Mouse (Mus musculus): Measurements from ENCODE around the gene B2m. TPM values are rescaled to one million over a fixed set of nuclear protein-coding genes. Genes with fewer than 3 reads are reported as not detected.
"Not testable (repeated sequence)": the region's sequence is repeated elsewhere in the genome, so short reads cannot be mapped to it uniquely, and the experiment has no call there.

Gene B2m
- 117 and 123 TPM in 2 replicates for polyA plus RNA-seq (2014; fragmentation: Nextera tagmentation; extraction: Ambion mirVana)

GRCm38 (mm10) chr2:122147508-122148241, at the start of gene B2m:
Gene B2m (plus strand): TSS chr2:122147686.
- H3K4me1 ChIP-seq (ENCODE audit: control insufficient read depth, insufficient read depth, low read length): no peaks in the 10 kb centered on the region
- WGBS: under 1% methylated on average over 40 of the region's 40 CpGs
- peak within 1 kb of the TSS; percentile 73 for H3K9ac ChIP-seq (ENCODE audit: low read length)
- peak; percentile 93 for DNase-seq (ENCODE audit: low spot score)
- H3K4me2 ChIP-seq (ENCODE audit: low read depth): peak within 1 kb of the TSS; percentile 67
- peak; percentile 97 for ATAC-seq (ENCODE audit: insufficient read depth, low FRiP score, low TSS enrichment)
- H3K36me3 ChIP-seq (ENCODE audit: control insufficient read depth, insufficient read depth, low read length): no peaks in the 10 kb centered on the region
- no peaks in the 10 kb centered on the region for H3K27me3 ChIP-seq (ENCODE audit: control insufficient read depth, insufficient read depth, low read length)
- H3K4me3 ChIP-seq (ENCODE audit: low read depth, low read length): peak within 1 kb of the TSS; percentile 60
- H3K27ac ChIP-seq (ENCODE audit: low read depth, low read length): no peak within 1 kb of the TSS
- H3K9me3 ChIP-seq (ENCODE audit: control insufficient read depth, low read length): no peaks in the 10 kb centered on the region

- H3K27ac ChIP-seq (ENCODE audit: low read depth, low read length); H3K4me3 ChIP-seq (ENCODE audit: low read depth, low read length); H3K27me3 ChIP-seq (ENCODE audit: control insufficient read depth, insufficient read depth, low read length); H3K4me1 ChIP-seq (ENCODE audit: control insufficient read depth, insufficient read depth, low read length); H3K36me3 ChIP-seq (ENCODE audit: control insufficient read depth, insufficient read depth, low read length); H3K4me2 ChIP-seq (ENCODE audit: low read depth); H3K9me3 ChIP-seq (ENCODE audit: control insufficient read depth, low read length); H3K9ac ChIP-seq (ENCODE audit: low read length); DNase-seq (ENCODE audit: low spot score): not testable (repeated sequence)
- WGBS: 85% methylated on average over 5 of the region's 5 CpGs
- ATAC-seq (ENCODE audit: insufficient read depth, low FRiP score, low TSS enrichment): peak; percentile 67; the same call in 1 of the 2 replicates
These were observed 49.8 kb upstream of the B2m start for GRCm38 (mm10) chr2:122097686-122098085.

GRCm38 (mm10) chr2:122102070-122102469, 45.4 kb upstream of the B2m start:
- Histone ChIP-seq H3K4me1 (ENCODE audit: control insufficient read depth, insufficient read depth, low read length) (no peaks in the 10 kb centered on the region), H3K27ac (ENCODE audit: low read depth, low read length) (no peak overlapping the region), H3K9me3 (ENCODE audit: control insufficient read depth, low read length) (no peaks in the 10 kb centered on the region), H3K4me3 (ENCODE audit: low read depth, low read length) (no peak overlapping the region), H3K4me2 (ENCODE audit: low read depth) (no peak overlapping the region), H3K36me3 (ENCODE audit: control insufficient read depth, insufficient read depth, low read length) (no peaks in the 10 kb centered on the region; the same call in 1 of the 2 replicates), H3K27me3 (ENCODE audit: control insufficient read depth, insufficient read depth, low read length) (no peaks in the 10 kb centered on the region), H3K9ac (ENCODE audit: low read length) (no peak overlapping the region)
- DNase-seq (ENCODE audit: low spot score): no peak
- ATAC-seq (ENCODE audit: insufficient read depth, low FRiP score, low TSS enrichment): no peak

- Histone ChIP-seq H3K9ac (ENCODE audit: low read length) (no peak overlapping the region), H3K27me3 (ENCODE audit: control insufficient read depth, insufficient read depth, low read length) (no peaks in the 10 kb centered on the region), H3K27ac (ENCODE audit: low read depth, low read length) (no peak overlapping the region), H3K4me1 (ENCODE audit: control insufficient read depth, insufficient read depth, low read length) (no peaks in the 10 kb centered on the region), H3K4me3 (ENCODE audit: low read depth, low read length) (no peak overlapping the region), H3K4me2 (ENCODE audit: low read depth) (no peak overlapping the region), H3K36me3 (ENCODE audit: control insufficient read depth, insufficient read depth, low read length) (peaks cover 2% of the 10 kb centered on the region; the same call in 1 of the 2 replicates), H3K9me3 (ENCODE audit: control insufficient read depth, low read length) (no peaks in the 10 kb centered on the region)
- DNase-seq (ENCODE audit: low spot score): no peak
- 81% methylated on average over 14 of the region's 14 CpGs for WGBS
- ATAC-seq (ENCODE audit: insufficient read depth, low FRiP score, low TSS enrichment): no peak
These were observed 39.4 kb upstream of the B2m start for GRCm38 (mm10) chr2:122108101-122108500.

GRCm38 (mm10) chr2:122109714-122110113, 37.8 kb upstream of the B2m start:
- Histone ChIP-seq H3K4me3 (ENCODE audit: low read depth, low read length) (no peak overlapping the region), H3K9me3 (ENCODE audit: control insufficient read depth, low read length) (no peaks in the 10 kb centered on the region), H3K27me3 (ENCODE audit: control insufficient read depth, insufficient read depth, low read length) (no peaks in the 10 kb centered on the region), H3K27ac (ENCODE audit: low read depth, low read length) (no peak overlapping the region), H3K9ac (ENCODE audit: low read length) (no peak overlapping the region), H3K36me3 (ENCODE audit: control insufficient read depth, insufficient read depth, low read length) (peaks cover 2% of the 10 kb centered on the region; the same call in 1 of the 2 replicates), H3K4me2 (ENCODE audit: low read depth) (no peak overlapping the region), H3K4me1 (ENCODE audit: control insufficient read depth, insufficient read depth, low read length) (no peaks in the 10 kb centered on the region)
- 91% methylated on average over 4 of the region's 4 CpGs for WGBS
- DNase-seq (ENCODE audit: low spot score) (no peak), ATAC-seq (ENCODE audit: insufficient read depth, low FRiP score, low TSS enrichment) (no peak)

GRCm38 (mm10) chr2:122116888-122117287, 30.6 kb upstream of the B2m start:
- H3K4me3 ChIP-seq (ENCODE audit: low read depth, low read length): no peak overlapping the region; the same call in 1 of the 2 replicates
- 92% methylated on average over 2 of the region's 2 CpGs for WGBS
- no peaks in the 10 kb centered on the region for H3K9me3 ChIP-seq (ENCODE audit: control insufficient read depth, low read length)
- no peaks in the 10 kb centered on the region for H3K27me3 ChIP-seq (ENCODE audit: control insufficient read depth, insufficient read depth, low read length)
- H3K27ac ChIP-seq (ENCODE audit: low read depth, low read length): no peak overlapping the region
- H3K4me1 ChIP-seq (ENCODE audit: control insufficient read depth, insufficient read depth, low read length): 0 out of 2 replicates have a peak, but pooled peaks cover 2% of the 10 kb centered on the region
- peak overlapping the region; percentile 67 for H3K4me2 ChIP-seq (ENCODE audit: low read depth)
- H3K9ac ChIP-seq (ENCODE audit: low read length): no peak overlapping the region
- peaks cover 2% of the 10 kb centered on the region; the same call in 1 of the 2 replicates for H3K36me3 ChIP-seq (ENCODE audit: control insufficient read depth, insufficient read depth, low read length)
- DNase-seq (ENCODE audit: low spot score) (no peak), ATAC-seq (ENCODE audit: insufficient read depth, low FRiP score, low TSS enrichment) (no peak)

GRCm38 (mm10) chr2:122117961-122118958, 29.2 kb upstream of the B2m start, which contains the start of gene Spg11:
Gene Spg11 (minus strand): TSS chr2:122118386.
- Histone ChIP-seq H3K4me1 (ENCODE audit: control insufficient read depth, insufficient read depth, low read length) (0 out of 2 replicates have a peak, but pooled peaks cover 2% of the 10 kb centered on the region), H3K9ac (ENCODE audit: low read length) (peak within 1 kb of the TSS; percentile 92), H3K4me3 (ENCODE audit: low read depth, low read length) (peak within 1 kb of the TSS; percentile 69), H3K36me3 (ENCODE audit: control insufficient read depth, insufficient read depth, low read length) (no peaks in the 10 kb centered on the region), H3K9me3 (ENCODE audit: control insufficient read depth, low read length) (no peaks in the 10 kb centered on the region), H3K4me2 (ENCODE audit: low read depth) (peak within 1 kb of the TSS; percentile 67), H3K27me3 (ENCODE audit: control insufficient read depth, insufficient read depth, low read length) (no peaks in the 10 kb centered on the region), H3K27ac (ENCODE audit: low read depth, low read length) (peak within 1 kb of the TSS; percentile 89)
- ATAC-seq (ENCODE audit: insufficient read depth, low FRiP score, low TSS enrichment): peak; percentile 100
- 1% methylated on average over 47 of the region's 47 CpGs for WGBS
- DNase-seq (ENCODE audit: low spot score): peak; percentile 97

GRCm38 (mm10) chr2:122125680-122126572, 21.6 kb upstream of the B2m start:
- no peak overlapping the region for H3K4me3 ChIP-seq (ENCODE audit: low read depth, low read length)
- H3K9ac ChIP-seq (ENCODE audit: low read length): no peak overlapping the region
- 53% methylated on average over 12 of the region's 12 CpGs for WGBS
- no peaks in the 10 kb centered on the region for H3K36me3 ChIP-seq (ENCODE audit: control insufficient read depth, insufficient read depth, low read length)
- no peak for ATAC-seq (ENCODE audit: insufficient read depth, low FRiP score, low TSS enrichment)
- H3K4me1 ChIP-seq (ENCODE audit: control insufficient read depth, insufficient read depth, low read length): no peaks in the 10 kb centered on the region
- H3K27ac ChIP-seq (ENCODE audit: low read depth, low read length): no peak overlapping the region
- no peak overlapping the region for H3K4me2 ChIP-seq (ENCODE audit: low read depth)
- no peak for DNase-seq (ENCODE audit: low spot score)
- H3K9me3 ChIP-seq (ENCODE audit: control insufficient read depth, low read length): no peaks in the 10 kb centered on the region
- H3K27me3 ChIP-seq (ENCODE audit: control insufficient read depth, insufficient read depth, low read length): no peaks in the 10 kb centered on the region
